ENCODE assay signal across 16 mouse cellular contexts in the genomic region with DNA sequence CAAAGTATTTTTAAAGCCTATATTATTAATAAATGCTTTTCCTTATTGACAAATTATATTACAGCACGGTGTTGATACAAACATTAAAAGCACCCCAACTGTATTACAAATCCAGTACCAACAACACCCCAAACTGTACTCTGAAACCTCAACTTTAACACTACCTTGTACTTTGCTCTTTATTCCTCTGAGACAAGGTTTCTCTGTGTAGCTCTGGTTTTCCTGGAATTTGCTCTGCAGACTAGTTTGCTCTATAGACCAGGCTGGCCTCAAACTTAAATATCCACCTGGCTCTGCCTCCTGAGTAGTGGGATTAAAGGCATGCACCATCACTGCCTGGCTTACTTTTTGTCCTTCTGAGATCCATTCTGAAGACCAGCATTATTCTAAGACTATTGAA.
"Had no signal": no experiment of that assay in that cellular context is flagged by ENCODE, and none has a peak within 500 bp of the region (broad histone marks: within the 10 kb centered on the region; RNA-seq: fewer than 3 reads in every experiment).

No protein-coding gene starts in this region.

- H3K4me3 ChIP-seq: hindbrain, embryonic 12.5 days; limb, embryonic 15.5 days; midbrain, embryonic 10.5 days; myocyte; neural tube, embryonic 15.5 days had no signal

- H3K4me1 ChIP-seq: hindbrain, embryonic 12.5 days; limb, embryonic 15.5 days; midbrain, embryonic 10.5 days; neural tube, embryonic 15.5 days had no signal

- DNase-seq: kidney, postnatal 25 days; layer of hippocampus, adult 9-11 months; layer of hippocampus, postnatal 36 days; lung, adult 2 months; lung, postnatal 36 days; midbrain, embryonic 14.5 days; thymus, adult 18-20 months; thymus, postnatal 14 days had no signal

- H3K4me2 ChIP-seq: hindbrain, embryonic 12.5 days; limb, embryonic 15.5 days; neural tube, embryonic 15.5 days had no signal

- H3K9ac ChIP-seq: hindbrain, embryonic 12.5 days; limb, embryonic 15.5 days; neural tube, embryonic 15.5 days had no signal

- ATAC-seq: hindbrain, embryonic 16.5 days; inflammation-experienced regulatory T-cells, adult 6 months; lung, postnatal 0 days had no signal

- H3K27ac ChIP-seq: hindbrain, embryonic 12.5 days; limb, embryonic 15.5 days; midbrain, embryonic 10.5 days; neural tube, embryonic 15.5 days had no signal

- H3K27me3 ChIP-seq: hindbrain, embryonic 12.5 days; limb, embryonic 15.5 days; neural tube, embryonic 15.5 days had no signal

- H3K9me3 ChIP-seq: hindbrain, embryonic 12.5 days; limb, embryonic 15.5 days; midbrain, embryonic 10.5 days; neural tube, embryonic 15.5 days had no signal
